Mouse (Mus musculus) embryonic facial prominence, embryonic 13.5 days (tissue): ENCODE data around the gene Usp36. TPM values are rescaled to one million over a fixed set of nuclear protein-coding genes. Genes with fewer than 3 reads are reported as not detected.
"Not testable (repeated sequence)": the region's sequence is repeated elsewhere in the genome, so short reads cannot be mapped to it uniquely, and the experiment has no call there.

Experiments used
- ATAC-seq: fragments of 200-750 bp; cut with Nextera tagmentation; 2 replicates; pipeline ENCODE4 v1.8.0; 2017; ENCODE audit warnings: low read depth; ENCODE audit not compliant: insufficient number of reproducible peaks, insufficient read depth, low FRiP score, low TSS enrichment
- H3K27ac ChIP-seq: fragments of 300-500 bp; sonication (generic); 2 replicates; pipeline ENCODE4 v1.5.1; 2015; ENCODE audit warnings: moderate library complexity, mild to moderate bottlenecking, inconsistent platforms
- H3K27me3 ChIP-seq: fragments of 300-500 bp; sonication (generic); 2 replicates; pipeline ENCODE4 v1.6.1; 2015; ENCODE audit warnings: mild to moderate bottlenecking, inconsistent platforms
- H3K36me3 ChIP-seq: fragments of 300-500 bp; sonication (generic); 2 replicates; pipeline ENCODE4 v1.6.1; 2015; ENCODE audit warnings: mild to moderate bottlenecking, inconsistent platforms
- H3K4me1 ChIP-seq: fragments of 300-500 bp; sonication (generic); 2 replicates; pipeline ENCODE4 v1.6.1; 2015; ENCODE audit warnings: inconsistent platforms
- H3K4me2 ChIP-seq: fragments of 300-500 bp; sonication (generic); 2 replicates; pipeline ENCODE4 v1.6.1; 2015; ENCODE audit warnings: moderate library complexity, mild to moderate bottlenecking, inconsistent platforms
- H3K4me3 ChIP-seq: fragments of 300-500 bp; sonication (generic); 2 replicates; pipeline ENCODE4 v1.5.1; 2015; ENCODE audit warnings: mild to moderate bottlenecking, inconsistent platforms
- H3K9ac ChIP-seq: fragments of 300-500 bp; sonication (generic); 2 replicates; pipeline ENCODE4 v1.6.1; 2015; ENCODE audit warnings: mild to moderate bottlenecking, inconsistent platforms
- H3K9me3 ChIP-seq: fragments of 300-500 bp; sonication (generic); 2 replicates; pipeline ENCODE4 v1.6.1; 2016; ENCODE audit warnings: inconsistent platforms
- WGBS: fragments of 180-500 bp; shearing (Covaris S2); methylation state at CpG from one replicate; pipeline ENCODE4 v1.1.7; 2015; ENCODE audit warnings: mixed read lengths; 5-methylcytosine and 5-hydroxymethylcytosine counted together
- polyA plus RNA-seq: library from polyadenylated mRNA; unstranded; fragments of >200 nt; fragmentation: Nextera tagmentation; extraction: Ambion mirVana; gene quantifications from 2 replicates; pipeline ENCODE4 v1.2.1, GENCODE M21; 2015

Usp36 gene
- polyA plus RNA-seq, 1 experiment from 2014 or later = 24.0 TPM

DNA sequence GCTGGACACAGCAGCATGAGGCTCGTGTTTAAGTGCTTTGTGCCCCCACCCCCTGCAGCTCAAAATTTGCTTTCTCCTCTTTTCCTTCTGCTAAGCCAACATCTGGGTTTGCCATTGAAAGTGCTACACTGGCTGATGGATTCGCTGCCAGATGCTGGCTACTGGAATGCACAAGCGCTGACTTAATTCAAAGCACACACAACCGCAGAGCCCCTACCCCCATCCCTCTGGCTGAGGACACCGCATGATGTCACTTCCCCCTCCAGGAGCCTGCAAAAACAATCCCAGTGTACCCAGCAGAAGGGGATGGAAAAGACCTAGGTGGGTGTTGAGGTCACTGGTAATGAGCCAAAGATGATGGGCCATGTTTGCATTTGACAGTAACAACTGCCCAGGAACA, 34.5 kb upstream of the Usp36 start:
- Histone ChIP-seq H3K9ac (0 out of 2 replicates have a peak overlapping the region, but pooled peaks have one; percentile 21), H3K27me3 (no peaks in the 10 kb centered on the region), H3K9me3 (no peaks in the 10 kb centered on the region), H3K4me3 (no peak overlapping the region), H3K4me2 (peak overlapping the region; percentile 32), H3K36me3 (peaks cover 22% of the 10 kb centered on the region), H3K4me1 (peaks cover 64% of the 10 kb centered on the region), H3K27ac (peak overlapping the region; percentile 86)
- ATAC-seq = peak; percentile 65; the same call in 1 of the 2 replicates
- 24% methylated on average over 5 of the region's 5 CpGs for WGBS

DNA sequence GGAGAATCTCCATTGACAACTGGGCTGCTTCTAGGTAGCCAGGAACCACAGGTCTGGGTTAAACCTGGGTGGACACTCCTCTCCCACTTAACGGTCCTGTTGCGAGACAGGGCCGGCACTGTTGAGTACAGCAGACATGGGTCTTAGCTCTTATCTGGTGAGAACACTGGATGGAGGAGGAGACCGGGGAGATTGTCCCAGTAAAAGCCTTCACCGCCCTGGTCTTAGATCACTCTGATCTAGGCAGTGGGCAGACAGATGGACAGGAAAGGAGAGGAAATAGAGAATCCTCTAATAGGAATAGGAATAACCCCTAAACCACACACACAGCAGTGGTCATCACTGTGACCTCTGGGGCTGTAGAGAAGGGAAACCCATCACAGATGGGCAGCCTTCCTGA, 33.9 kb upstream of the Usp36 start:
- H3K9me3 ChIP-seq = no peaks in the 10 kb centered on the region
- H3K4me3 ChIP-seq = no peak overlapping the region
- H3K9ac ChIP-seq = 0 out of 2 replicates have a peak overlapping the region, but pooled peaks have one; percentile 21
- H3K4me1 ChIP-seq = peaks cover 64% of the 10 kb centered on the region
- peaks cover 27% of the 10 kb centered on the region for H3K36me3 ChIP-seq
- peak overlapping the region; percentile 86 for H3K27ac ChIP-seq
- no peak for ATAC-seq
- H3K4me2 ChIP-seq = peak overlapping the region; percentile 32
- WGBS = 85% methylated on average over 5 of the region's 5 CpGs
- no peaks in the 10 kb centered on the region for H3K27me3 ChIP-seq

DNA sequence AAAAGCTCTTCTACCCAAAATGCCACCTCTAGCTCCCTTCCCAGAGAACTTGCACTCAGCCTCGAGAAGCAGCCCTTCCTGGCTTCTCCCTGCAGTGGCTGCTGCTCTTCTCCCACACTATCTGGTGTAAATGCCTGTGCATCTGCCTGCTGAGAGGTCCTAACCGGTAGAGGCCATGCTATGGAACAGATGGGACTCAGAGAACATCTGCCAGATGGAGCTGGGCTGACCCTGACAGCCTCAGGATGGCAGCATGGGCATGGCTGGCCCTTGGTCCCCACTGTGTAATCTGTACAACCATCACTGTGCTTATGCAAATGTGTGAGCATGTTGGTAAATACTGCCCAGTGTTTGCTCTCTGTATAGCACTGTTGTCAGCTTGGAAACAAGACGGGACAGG, 32.6 kb upstream of the Usp36 start:
- 69% methylated on average over 3 of the region's 3 CpGs for WGBS
- ATAC-seq = no peak
- no peak overlapping the region for H3K27ac ChIP-seq
- no peak overlapping the region for H3K9ac ChIP-seq
- peaks cover 51% of the 10 kb centered on the region for H3K4me1 ChIP-seq
- peaks cover 34% of the 10 kb centered on the region for H3K36me3 ChIP-seq
- no peak overlapping the region for H3K4me3 ChIP-seq
- no peaks in the 10 kb centered on the region for H3K9me3 ChIP-seq
- H3K27me3 ChIP-seq = no peaks in the 10 kb centered on the region
- H3K4me2 ChIP-seq = no peak overlapping the region

DNA sequence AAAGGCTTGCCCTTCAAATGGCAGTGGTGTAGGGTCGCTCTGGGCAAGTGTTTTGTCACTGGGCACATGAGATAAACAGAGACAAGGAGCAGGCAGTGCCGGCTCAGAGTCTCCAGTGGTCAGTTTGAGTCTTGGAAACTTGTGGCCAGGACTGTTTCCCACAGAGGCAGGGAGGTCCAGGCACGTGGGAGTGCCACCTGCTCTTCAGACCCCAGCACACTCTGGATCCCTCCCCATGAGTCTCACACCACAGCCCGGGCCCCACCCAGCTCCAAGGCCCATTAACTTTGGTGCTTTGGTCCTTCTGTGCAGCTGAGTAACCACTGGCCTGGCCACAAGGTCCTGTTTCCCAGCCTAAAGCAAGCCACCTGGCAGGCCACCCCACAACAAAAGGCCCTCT, 31.9 kb upstream of the Usp36 start:
- Histone ChIP-seq H3K27me3 (no peaks in the 10 kb centered on the region), H3K9me3 (no peaks in the 10 kb centered on the region), H3K36me3 (peaks cover 41% of the 10 kb centered on the region), H3K27ac (0 out of 2 replicates have a peak overlapping the region, but pooled peaks have one; percentile 23), H3K4me1 (peaks cover 44% of the 10 kb centered on the region), H3K9ac (no peak overlapping the region), H3K4me2 (no peak overlapping the region), H3K4me3 (no peak overlapping the region)
- 73% methylated on average over 4 of the region's 4 CpGs for WGBS
- no peak for ATAC-seq

DNA sequence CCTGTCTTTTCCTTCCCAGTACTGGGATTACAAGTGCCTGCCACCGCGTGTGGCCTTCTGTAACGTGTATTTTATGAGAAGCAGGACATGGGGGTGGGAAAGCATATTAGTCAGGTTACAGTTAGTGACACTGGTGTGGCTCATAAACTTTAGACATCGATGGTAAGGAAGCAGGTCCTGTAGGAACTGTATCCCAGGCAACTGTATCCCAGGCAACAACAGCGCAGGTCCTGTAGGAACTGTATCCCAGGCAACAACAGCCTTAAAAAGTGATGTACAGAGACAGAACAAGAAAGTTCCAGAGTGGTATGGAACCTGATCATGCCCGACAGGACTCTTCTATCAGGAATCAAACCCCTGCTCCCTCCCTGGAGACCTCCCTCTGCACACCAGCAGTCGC, 31.5 kb upstream of the Usp36 start:
- no peak overlapping the region for H3K4me2 ChIP-seq
- H3K4me1 ChIP-seq = peaks cover 40% of the 10 kb centered on the region
- peaks cover 45% of the 10 kb centered on the region for H3K36me3 ChIP-seq
- no peak overlapping the region for H3K9ac ChIP-seq
- no peak overlapping the region for H3K4me3 ChIP-seq
- peak overlapping the region; percentile 23; the same call in 1 of the 2 replicates for H3K27ac ChIP-seq
- 77% methylated on average over 7 of the region's 7 CpGs for WGBS
- no peaks in the 10 kb centered on the region for H3K9me3 ChIP-seq
- ATAC-seq = no peak
- no peaks in the 10 kb centered on the region for H3K27me3 ChIP-seq

DNA sequence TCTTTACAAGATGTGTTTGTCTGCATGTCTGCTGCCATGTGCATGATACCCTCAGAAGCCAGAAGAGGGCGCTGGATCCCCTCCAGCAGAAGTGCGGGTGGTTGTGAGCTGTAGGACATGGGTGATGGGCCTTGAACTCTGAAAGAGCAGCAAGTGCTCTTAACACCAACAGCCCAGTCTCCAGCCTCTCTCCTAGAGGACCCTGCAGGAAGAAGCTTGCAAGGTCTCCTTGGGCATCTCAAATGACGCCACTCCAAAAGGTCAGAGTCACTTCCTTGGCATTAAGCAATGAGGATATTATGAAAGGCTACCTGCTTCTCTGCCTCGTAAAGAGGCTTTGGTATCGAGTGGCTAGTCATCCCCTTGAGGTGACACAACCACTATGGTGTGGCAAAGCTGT, 28.6 kb upstream of the Usp36 start:
- H3K27ac ChIP-seq = no peak overlapping the region
- H3K9me3 ChIP-seq = no peaks in the 10 kb centered on the region
- ATAC-seq = no peak
- WGBS = 60% methylated on average over 5 of the region's 5 CpGs
- peaks cover 64% of the 10 kb centered on the region for H3K36me3 ChIP-seq
- no peaks in the 10 kb centered on the region for H3K27me3 ChIP-seq
- H3K4me2 ChIP-seq = no peak overlapping the region
- no peak overlapping the region for H3K9ac ChIP-seq
- H3K4me1 ChIP-seq = peaks cover 12% of the 10 kb centered on the region
- no peak overlapping the region for H3K4me3 ChIP-seq

DNA sequence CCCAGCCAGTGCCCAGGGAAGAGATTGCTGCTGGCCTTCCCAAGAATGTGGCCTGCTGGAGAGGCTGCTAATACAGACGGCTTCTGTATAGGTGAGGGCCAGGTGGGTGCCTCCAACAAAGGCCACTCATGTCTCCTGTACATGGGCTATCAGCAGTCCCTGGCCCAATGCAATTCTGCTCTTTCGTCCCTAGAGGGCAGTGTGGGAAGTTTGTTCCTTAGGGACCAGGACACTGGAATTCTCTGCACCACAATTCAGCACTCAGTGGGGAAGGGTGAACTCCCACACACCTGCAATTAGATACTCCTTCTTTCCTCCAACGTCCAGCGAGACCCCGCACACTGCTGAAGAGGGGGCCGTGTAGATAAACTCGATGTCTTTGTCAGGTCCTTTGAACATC, 27.1 kb upstream of the Usp36 start:
- H3K9ac ChIP-seq = no peak overlapping the region
- no peak for ATAC-seq
- no peaks in the 10 kb centered on the region for H3K9me3 ChIP-seq
- H3K36me3 ChIP-seq = peaks cover 79% of the 10 kb centered on the region
- 21% methylated on average over 7 of the region's 7 CpGs for WGBS
- 0 out of 2 replicates have a peak, but pooled peaks cover 3% of the 10 kb centered on the region for H3K4me1 ChIP-seq
- H3K4me2 ChIP-seq = no peak overlapping the region
- no peak overlapping the region for H3K27ac ChIP-seq
- no peaks in the 10 kb centered on the region for H3K27me3 ChIP-seq
- no peak overlapping the region for H3K4me3 ChIP-seq

DNA sequence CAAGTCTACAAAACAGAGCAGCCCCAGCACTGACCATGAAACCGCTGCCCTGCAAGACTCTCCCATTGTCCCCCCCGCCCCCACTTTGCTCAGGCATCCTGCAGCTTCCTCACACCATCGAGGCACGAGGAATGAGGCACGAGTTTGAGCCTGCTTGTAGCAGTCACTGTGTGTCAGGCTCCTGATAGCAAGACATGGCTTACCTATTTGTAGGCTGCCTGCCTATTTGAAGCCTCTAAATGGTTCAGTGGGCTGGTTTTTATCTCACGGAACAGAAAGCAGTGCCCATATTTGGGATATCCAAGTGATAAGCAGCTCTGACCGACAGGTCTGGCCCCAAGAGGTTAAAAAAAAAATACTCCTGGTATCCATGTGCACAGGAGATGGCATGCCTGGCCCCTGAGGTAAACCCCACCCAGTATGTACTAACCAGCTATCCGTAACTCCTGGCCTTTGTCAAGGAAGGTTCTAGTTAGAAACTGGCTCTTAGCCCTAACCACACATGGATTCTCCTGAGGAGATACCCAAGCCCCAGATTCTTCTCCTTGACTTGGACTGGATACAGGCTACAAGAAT, 26.3 kb upstream of the Usp36 start:
- no peak overlapping the region for H3K4me2 ChIP-seq
- no peak for ATAC-seq
- H3K27me3 ChIP-seq = no peaks in the 10 kb centered on the region
- 83% methylated on average over 8 of the region's 8 CpGs for WGBS
- no peak overlapping the region for H3K9ac ChIP-seq
- H3K27ac ChIP-seq = no peak overlapping the region
- H3K4me3 ChIP-seq = no peak overlapping the region
- H3K4me1 ChIP-seq = no peaks in the 10 kb centered on the region
- H3K9me3 ChIP-seq = no peaks in the 10 kb centered on the region
- peaks cover 87% of the 10 kb centered on the region for H3K36me3 ChIP-seq

DNA sequence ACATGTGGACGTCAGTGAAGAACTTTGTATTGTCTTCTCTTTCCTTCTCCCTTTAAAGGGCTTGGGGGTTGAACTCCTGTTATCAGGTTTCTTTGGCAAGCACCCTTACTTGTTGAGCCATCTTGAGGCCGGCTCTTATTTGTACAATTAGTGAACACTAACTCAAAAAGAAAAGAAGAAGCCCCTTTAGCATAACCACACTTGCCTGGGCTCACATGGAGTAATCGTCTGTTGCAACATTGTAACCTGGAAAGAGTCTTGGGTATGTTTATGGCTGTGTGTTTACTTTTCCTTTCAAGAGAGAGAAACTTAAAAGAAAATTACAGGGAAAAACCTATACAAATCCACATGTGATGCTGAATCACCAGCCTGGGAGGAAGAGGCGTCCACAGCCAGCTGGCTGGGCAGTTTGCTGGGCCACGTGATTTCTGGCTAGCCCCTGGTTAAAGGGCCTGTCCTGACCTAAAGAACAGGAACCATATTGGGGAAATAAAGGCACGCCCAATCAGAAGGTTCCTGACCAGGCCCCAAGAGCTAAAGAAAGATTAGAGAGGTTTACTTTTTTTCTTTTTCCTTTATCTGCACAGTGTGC, 22.2 kb upstream of the Usp36 start:
- Histone ChIP-seq H3K4me2 (no peak overlapping the region), H3K36me3 (peaks cover 91% of the 10 kb centered on the region), H3K4me3 (no peak overlapping the region), H3K4me1 (no peaks in the 10 kb centered on the region), H3K27ac (no peak overlapping the region), H3K27me3 (no peaks in the 10 kb centered on the region), H3K9me3 (peaks cover 13% of the 10 kb centered on the region), H3K9ac (no peak overlapping the region)
- 85% methylated on average over 6 of the region's 6 CpGs for WGBS
- ATAC-seq = no peak

DNA sequence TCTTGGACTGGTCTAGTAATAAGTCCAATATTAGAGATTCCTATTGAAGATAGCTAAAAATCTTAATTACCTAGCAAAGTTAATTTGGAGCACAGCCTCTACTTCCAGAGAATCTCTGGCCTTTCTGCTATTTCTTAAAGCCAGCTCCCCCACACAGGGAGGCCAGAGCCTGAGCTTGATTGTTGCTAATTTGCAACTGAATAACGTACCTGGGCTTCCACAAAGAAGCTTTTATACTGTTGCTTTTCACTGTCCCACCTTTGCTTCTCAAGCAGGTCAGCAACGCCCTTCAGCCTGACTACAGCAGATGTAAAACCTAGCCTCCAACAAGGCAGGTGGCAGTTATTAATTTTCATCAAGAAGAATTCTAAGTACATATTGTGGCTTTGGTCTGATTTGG, 17.9 kb upstream of the Usp36 start:
- 79% methylated on average over 2 of the region's 2 CpGs for WGBS
- peaks cover 79% of the 10 kb centered on the region for H3K36me3 ChIP-seq

DNA sequence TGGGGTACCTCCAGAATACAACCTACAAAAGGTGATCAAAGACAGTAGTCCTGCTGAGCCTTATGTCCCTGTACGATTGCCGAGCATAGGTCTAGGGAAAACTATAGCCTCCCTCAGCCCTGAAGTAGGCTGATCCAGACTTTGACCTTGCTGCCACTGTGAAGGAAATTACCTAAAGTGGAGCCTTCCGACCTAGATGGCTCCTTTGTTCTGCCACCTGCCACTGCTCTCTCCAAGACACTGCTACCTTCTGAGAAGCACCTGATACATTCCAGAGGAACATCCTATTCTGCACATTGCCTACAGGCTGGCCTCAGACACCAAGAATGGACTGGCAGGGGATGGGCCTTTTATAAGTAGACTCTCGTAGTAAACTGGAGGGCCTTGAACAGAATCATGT, 13.9 kb upstream of the Usp36 start:
- 95% methylated on average over 4 of the region's 4 CpGs for WGBS
- not testable (repeated sequence) for H3K4me3 ChIP-seq, H3K4me2 ChIP-seq, H3K4me1 ChIP-seq, H3K9ac ChIP-seq, H3K9me3 ChIP-seq, H3K27ac ChIP-seq, ATAC-seq, H3K27me3 ChIP-seq
- peaks cover 62% of the 10 kb centered on the region for H3K36me3 ChIP-seq

More for the DNA sequence above, 17.9 kb upstream of the Usp36 start:
- not testable (repeated sequence) for H3K27me3 ChIP-seq, ATAC-seq, H3K27ac ChIP-seq, H3K4me3 ChIP-seq, H3K4me2 ChIP-seq, H3K4me1 ChIP-seq, H3K9ac ChIP-seq
- H3K9me3 ChIP-seq = peaks cover 13% of the 10 kb centered on the region

DNA sequence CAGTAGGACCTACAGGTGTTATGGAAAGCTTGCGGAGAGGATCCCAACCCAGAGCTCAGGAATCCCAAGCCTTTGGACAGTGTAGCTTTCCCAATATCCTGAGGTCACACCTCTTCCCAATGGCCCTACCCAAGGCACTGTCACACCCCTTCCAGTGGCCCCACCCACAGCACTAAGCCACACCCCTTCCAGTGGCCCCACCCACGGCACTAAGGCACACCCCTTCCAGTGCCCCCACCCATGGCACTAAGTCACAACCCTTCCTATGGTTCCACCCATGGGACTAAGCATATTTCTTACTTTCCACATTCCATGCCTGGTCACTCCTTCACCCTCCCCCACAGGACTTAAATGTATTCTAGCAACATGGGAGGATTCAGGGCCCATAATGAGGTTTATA, 8.8 kb upstream of the Usp36 start:
- Histone ChIP-seq H3K9ac (no peak overlapping the region), H3K4me3 (no peak overlapping the region), H3K4me1 (no peaks in the 10 kb centered on the region; the same call in 1 of the 2 replicates), H3K36me3 (peaks cover 39% of the 10 kb centered on the region), H3K4me2 (no peak overlapping the region), H3K27me3 (no peaks in the 10 kb centered on the region), H3K9me3 (no peaks in the 10 kb centered on the region), H3K27ac (no peak overlapping the region)
- WGBS = 78% methylated on average over 2 of the region's 2 CpGs
- ATAC-seq = no peak
